Mouse (Mus musculus) midbrain, embryonic 10.5 days (tissue): ENCODE data around the gene Lima1. TPM values are rescaled to one million over a fixed set of nuclear protein-coding genes. Genes with fewer than 3 reads are reported as not detected.
A peak's percentile ranks its signal among the peaks of the same experiment; 100 is the strongest.
"Not testable (repeated sequence)": the region's sequence is repeated elsewhere in the genome, so short reads cannot be mapped to it uniquely, and the experiment has no call there.

ENCODE experiments used
- DNase-seq: peaks from one replicate; pipeline ENCODE4 v3.0.0-alpha.2; 2017; ENCODE audit warnings: low spot score
- H3K27ac ChIP-seq: fragments of 300-500 bp; sonication (generic); replicated peaks from 2 replicates; pipeline ENCODE4 v1.5.1; 2016; ENCODE audit warnings: mild to moderate bottlenecking
- H3K27me3 ChIP-seq: fragments of 300-500 bp; sonication (generic); 2 replicates; pipeline ENCODE4 v1.6.1; 2016; ENCODE audit warnings: low read depth, mild to moderate bottlenecking; ENCODE audit not compliant: poor library complexity, severe bottlenecking
- H3K36me3 ChIP-seq: fragments of 300-500 bp; sonication (generic); 2 replicates; pipeline ENCODE4 v1.6.1; 2016; ENCODE audit warnings: mild to moderate bottlenecking, moderate library complexity
- H3K4me1 ChIP-seq: fragments of 300-500 bp; sonication (generic); 2 replicates; pipeline ENCODE4 v1.6.1; 2016
- H3K4me3 ChIP-seq: fragments of 300-500 bp; sonication (generic); 2 replicates; pipeline ENCODE4 v1.5.1; 2016; ENCODE audit warnings: mild to moderate bottlenecking, moderate library complexity
- H3K9me3 ChIP-seq: fragments of 300-500 bp; sonication (generic); replicated peaks from 2 replicates; pipeline ENCODE4 v1.6.1; 2016; ENCODE audit warnings: mild to moderate bottlenecking
- WGBS: fragments of 180-500 bp; shearing (Covaris S2); methylation state at CpG from one replicate; pipeline ENCODE4 v1.1.7; 2016; 5-methylcytosine and 5-hydroxymethylcytosine counted together
- polyA plus RNA-seq: library from polyadenylated mRNA; unstranded; fragments of >200 nt; fragmentation: Nextera tagmentation; extraction: Ambion mirVana; gene quantifications from 2 replicates; pipeline ENCODE4 v1.2.1, GENCODE M21; 2016

Lima1 gene
- polyA plus RNA-seq, 1 experiment from 2014 or later, result 23.4 TPM

GRCm38 (mm10) chr15:99891355-99891754, 16.1 kb upstream of the Lima1 start:
- Histone ChIP-seq H3K27me3 (no peaks in the 10 kb centered on the region), H3K4me1 (no peaks in the 10 kb centered on the region), H3K9me3 (no peaks in the 10 kb centered on the region), H3K27ac (no peak overlapping the region), H3K4me3 (no peak overlapping the region), H3K36me3 (no peaks in the 10 kb centered on the region)
- no peak for DNase-seq
- WGBS, result 75% methylated on average over 3 of the region's 3 CpGs

GRCm38 (mm10) chr15:99890412-99891236, 15.4 kb upstream of the Lima1 start:
- Histone ChIP-seq H3K36me3 (no peaks in the 10 kb centered on the region), H3K27ac (no peak overlapping the region), H3K4me1 (no peaks in the 10 kb centered on the region), H3K4me3 (no peak overlapping the region), H3K27me3 (no peaks in the 10 kb centered on the region), H3K9me3 (no peaks in the 10 kb centered on the region)
- no peak for DNase-seq
- WGBS, result 60% methylated on average over 19 of the region's 19 CpGs

DNA sequence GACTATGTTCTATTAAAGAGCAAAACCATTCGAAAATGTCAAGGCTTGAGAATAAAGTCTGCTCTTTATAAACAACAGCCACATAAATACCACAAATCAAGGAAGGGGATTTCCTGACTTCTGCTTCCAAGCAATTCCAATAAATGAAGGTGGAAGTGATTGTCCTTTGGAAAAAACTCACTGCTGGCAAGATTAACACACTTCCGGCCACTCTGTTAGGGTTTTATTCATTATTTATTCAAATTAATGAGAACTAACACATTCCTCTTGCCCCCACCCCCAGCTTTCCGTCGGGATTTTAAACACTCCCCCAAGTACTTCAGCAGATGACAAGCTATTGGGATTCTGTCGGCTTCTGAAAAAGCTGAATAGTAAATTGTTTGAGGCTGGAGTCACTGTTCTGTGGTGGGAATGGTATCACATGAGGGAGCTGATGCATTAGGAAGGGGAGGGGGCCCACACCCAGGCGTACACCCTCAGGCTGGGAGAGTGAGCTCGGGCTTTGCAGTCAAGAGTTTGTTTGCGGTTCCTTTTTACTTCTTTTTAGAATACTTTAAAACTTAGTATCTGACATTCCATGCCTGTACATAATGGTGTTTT, 14.1 kb upstream of the Lima1 start:
- Histone ChIP-seq H3K9me3 (no peaks in the 10 kb centered on the region), H3K4me1 (no peaks in the 10 kb centered on the region), H3K27me3 (no peaks in the 10 kb centered on the region), H3K36me3 (no peaks in the 10 kb centered on the region), H3K27ac (no peak overlapping the region), H3K4me3 (no peak overlapping the region)
- 74% methylated on average over 8 of the region's 8 CpGs for WGBS
- DNase-seq, result no peak

DNA sequence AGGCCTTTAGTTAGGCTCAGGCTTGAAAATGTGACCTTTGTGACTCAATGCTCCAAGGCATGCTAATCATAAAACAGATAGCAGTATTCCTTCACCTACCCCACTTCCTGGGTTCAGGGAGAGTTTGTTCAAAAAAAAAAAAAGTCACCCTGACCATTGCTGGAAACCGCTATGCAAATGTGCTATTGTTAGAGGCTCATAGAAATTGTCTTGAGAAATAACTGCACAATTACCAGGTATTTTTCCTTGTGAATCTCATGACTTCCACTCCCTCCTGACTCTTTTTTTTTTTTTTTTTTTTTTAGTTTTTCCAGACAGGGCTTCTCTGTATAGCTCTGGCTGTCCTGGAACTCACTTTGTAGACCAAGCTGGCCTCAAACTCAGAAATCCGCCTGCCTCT, 11.9 kb upstream of the Lima1 start:
- not testable (repeated sequence) for H3K36me3 ChIP-seq, H3K27me3 ChIP-seq, H3K4me1 ChIP-seq, H3K4me3 ChIP-seq, H3K9me3 ChIP-seq, DNase-seq, H3K27ac ChIP-seq
- WGBS, result 95% methylated on average over 2 of the region's 2 CpGs

DNA sequence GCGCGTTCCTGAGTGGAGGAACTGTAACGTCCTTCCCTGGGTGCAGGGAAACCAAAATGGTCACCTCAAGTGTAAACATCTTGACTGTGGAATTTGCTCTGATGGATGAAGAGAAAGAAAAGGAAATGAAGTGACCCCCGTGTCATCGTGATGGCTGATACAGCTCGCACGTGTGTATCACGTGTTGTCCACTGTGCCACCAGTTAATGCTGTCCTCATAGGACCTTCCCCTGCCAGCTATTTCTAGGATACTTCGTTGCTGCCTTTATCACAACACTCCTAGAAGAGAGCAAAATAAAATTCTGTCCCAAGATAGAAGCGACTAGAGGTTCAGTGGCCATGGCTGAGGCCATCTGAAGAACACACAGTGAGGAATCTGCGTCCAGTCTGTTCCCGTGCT, 8.8 kb upstream of the Lima1 start:
- Histone ChIP-seq H3K27me3 (no peaks in the 10 kb centered on the region), H3K27ac (no peak overlapping the region), H3K4me3 (no peak overlapping the region), H3K9me3 (no peaks in the 10 kb centered on the region), H3K4me1 (no peaks in the 10 kb centered on the region), H3K36me3 (no peaks in the 10 kb centered on the region)
- no peak for DNase-seq
- WGBS, result 94% methylated on average over 12 of the region's 12 CpGs

GRCm38 (mm10) chr15:99878541-99878940, 3.3 kb upstream of the Lima1 start:
- peaks cover 19% of the 10 kb centered on the region for H3K4me1 ChIP-seq
- H3K27ac ChIP-seq, result no peak overlapping the region
- no peak overlapping the region for H3K4me3 ChIP-seq
- 92% methylated on average over 5 of the region's 5 CpGs for WGBS
- no peak for DNase-seq
- no peaks in the 10 kb centered on the region for H3K36me3 ChIP-seq
- peaks cover 13% of the 10 kb centered on the region for H3K27me3 ChIP-seq
- no peaks in the 10 kb centered on the region for H3K9me3 ChIP-seq

- 6% methylated on average over 30 of the region's 30 CpGs for WGBS
- Histone ChIP-seq H3K4me3 (peak overlapping the region; percentile 83), H3K4me1 (peaks cover 19% of the 10 kb centered on the region), H3K27me3 (peaks cover 14% of the 10 kb centered on the region), H3K36me3 (no peaks in the 10 kb centered on the region), H3K9me3 (no peaks in the 10 kb centered on the region), H3K27ac (peak overlapping the region; percentile 81)
- DNase-seq, result peak; percentile 18
These were observed 483 bp downstream of the Lima1 start for GRCm38 (mm10) chr15:99874612-99875333.

- 84% methylated on average over 3 of the region's 3 CpGs for WGBS
- H3K4me3 ChIP-seq, result no peak overlapping the region
- H3K36me3 ChIP-seq, result no peaks in the 10 kb centered on the region
- H3K27me3 ChIP-seq, result peaks cover 14% of the 10 kb centered on the region
- H3K4me1 ChIP-seq, result peaks cover 19% of the 10 kb centered on the region
- no peak for DNase-seq
- H3K27ac ChIP-seq, result no peak overlapping the region
- H3K9me3 ChIP-seq, result no peaks in the 10 kb centered on the region
These were observed 2.7 kb downstream of the Lima1 start for GRCm38 (mm10) chr15:99872543-99872942.

DNA sequence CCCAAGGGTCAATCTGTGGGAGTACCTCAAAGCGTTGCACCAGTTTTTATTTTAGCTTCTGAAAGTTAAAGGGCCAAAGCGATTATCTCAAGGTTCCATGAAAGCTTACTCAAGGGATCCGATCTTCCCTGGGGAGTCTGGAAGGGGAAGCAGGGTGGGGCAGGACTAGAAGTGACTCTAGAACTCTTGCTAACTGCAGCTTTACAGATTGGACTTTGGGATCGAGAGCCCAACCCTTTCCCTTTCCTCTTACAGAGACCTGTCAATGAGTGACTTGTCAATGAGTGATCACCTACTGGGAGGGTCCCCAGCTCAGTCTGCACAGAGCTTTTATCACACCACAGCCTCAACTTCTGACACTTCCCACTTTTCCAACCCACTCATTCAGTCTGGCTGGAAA, 7.6 kb downstream of the Lima1 start:
- no peak overlapping the region for H3K27ac ChIP-seq
- H3K9me3 ChIP-seq, result no peaks in the 10 kb centered on the region
- H3K4me3 ChIP-seq, result no peak overlapping the region
- DNase-seq, result no peak
- no peaks in the 10 kb centered on the region for H3K27me3 ChIP-seq
- H3K4me1 ChIP-seq, result peaks cover 3% of the 10 kb centered on the region; the same call in 1 of the 2 replicates
- H3K36me3 ChIP-seq, result peaks cover 4% of the 10 kb centered on the region; the same call in 1 of the 2 replicates
- WGBS, result 80% methylated on average over 4 of the region's 4 CpGs

GRCm38 (mm10) chr15:99866450-99867221, 8.6 kb downstream of the Lima1 start:
- Histone ChIP-seq H3K9me3 (no peaks in the 10 kb centered on the region), H3K36me3 (peaks cover 4% of the 10 kb centered on the region; the same call in 1 of the 2 replicates), H3K4me3 (no peak overlapping the region), H3K27me3 (no peaks in the 10 kb centered on the region), H3K27ac (no peak overlapping the region), H3K4me1 (peaks cover 6% of the 10 kb centered on the region)
- WGBS, result 81% methylated on average over 15 of the region's 15 CpGs
- no peak for DNase-seq

DNA sequence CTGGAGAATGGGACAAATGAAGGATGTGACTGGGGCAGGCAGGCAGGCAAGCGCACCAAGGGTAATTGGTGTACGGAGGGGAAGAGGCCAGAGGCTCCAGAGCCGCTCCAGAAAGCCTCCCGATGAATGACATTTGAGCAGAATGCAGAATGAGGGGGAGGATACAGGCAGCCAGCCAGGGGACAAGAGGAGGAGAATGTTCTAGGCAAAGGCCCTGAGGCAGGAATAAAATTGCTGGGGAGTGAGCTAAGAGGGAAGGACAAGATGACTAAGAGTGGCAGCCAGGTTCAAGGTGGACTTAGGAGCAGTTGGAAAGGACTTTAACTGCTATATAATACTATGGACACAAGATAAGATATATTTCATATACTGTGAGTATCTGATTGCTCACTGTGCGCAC, 9.3 kb downstream of the Lima1 start:
- no peaks in the 10 kb centered on the region for H3K27me3 ChIP-seq
- no peak overlapping the region for H3K27ac ChIP-seq
- H3K9me3 ChIP-seq, result no peaks in the 10 kb centered on the region
- DNase-seq, result no peak
- 84% methylated on average over 5 of the region's 5 CpGs for WGBS
- H3K4me3 ChIP-seq, result no peak overlapping the region
- peaks cover 4% of the 10 kb centered on the region; the same call in 1 of the 2 replicates for H3K36me3 ChIP-seq
- peaks cover 6% of the 10 kb centered on the region for H3K4me1 ChIP-seq

DNA sequence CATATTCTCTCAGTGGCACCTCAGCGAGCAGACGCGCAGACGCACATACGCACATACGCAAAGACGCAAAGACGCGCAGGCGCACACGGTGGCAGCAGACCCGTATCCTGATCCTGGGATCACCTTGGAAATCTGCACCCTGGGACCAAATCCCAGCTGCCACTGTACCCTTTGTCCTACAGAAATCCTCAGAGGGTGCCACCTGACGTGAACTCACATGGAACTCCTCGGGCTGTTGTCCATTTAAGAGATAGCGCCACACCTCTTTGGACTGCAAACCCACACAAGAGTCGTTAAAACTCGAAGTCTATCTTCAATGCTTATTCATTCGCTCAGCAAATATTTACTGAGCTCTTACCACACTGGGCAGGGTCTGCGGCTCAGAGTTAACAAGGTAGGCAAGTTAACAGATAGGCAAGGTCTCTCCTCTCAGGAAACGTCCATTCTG, 9.7 kb downstream of the Lima1 start:
- H3K9me3 ChIP-seq, result no peaks in the 10 kb centered on the region
- WGBS, result 93% methylated on average over 20 of the region's 20 CpGs
- no peaks in the 10 kb centered on the region for H3K27me3 ChIP-seq
- peaks cover 6% of the 10 kb centered on the region for H3K4me1 ChIP-seq
- no peak overlapping the region for H3K4me3 ChIP-seq
- no peak overlapping the region for H3K27ac ChIP-seq
- peaks cover 4% of the 10 kb centered on the region; the same call in 1 of the 2 replicates for H3K36me3 ChIP-seq
- no peak for DNase-seq
